Mouse (Mus musculus) liver, embryonic 11.5 days (tissue): ENCODE measurements at regions not wholly inside any gene's neighbourhood (a gene's known extent, or its start where the extent isn't known, plus 50 kb on each side); places are given as distances from the start of the nearest gene placed in this dataset.

Experiments used
- ATAC-seq: fragments of 200-750 bp; cut with Nextera tagmentation; replicated peaks from 2 replicates; pipeline ENCODE4 v1.8.0; 2017; ENCODE audit warnings: moderate number of reproducible peaks, mild to moderate bottlenecking, moderate TSS enrichment, moderate library complexity; ENCODE audit not compliant: low FRiP score
- DNase-seq: peaks from one replicate; pipeline ENCODE4 v3.0.0-alpha.2; 2017; ENCODE audit warnings: low spot score
- H3K27ac ChIP-seq: fragments of 300-500 bp; sonication (generic); 2 replicates; pipeline ENCODE4 v1.5.1; 2014; ENCODE audit warnings: mild to moderate bottlenecking, low read depth, low read length, control low read depth
- H3K27me3 ChIP-seq: fragments of 300-500 bp; sonication (generic); replicated peaks from 2 replicates; pipeline ENCODE4 v1.6.1; 2014; ENCODE audit warnings: low read length, mixed read lengths; ENCODE audit not compliant: control insufficient read depth, insufficient read depth
- H3K36me3 ChIP-seq: fragments of 300-500 bp; sonication (generic); 2 replicates; pipeline ENCODE4 v1.6.1; 2014; ENCODE audit warnings: mild to moderate bottlenecking, low read length, moderate library complexity, mixed read lengths; ENCODE audit not compliant: control insufficient read depth, insufficient read depth
- H3K4me1 ChIP-seq: fragments of 300-500 bp; sonication (generic); replicated peaks from 2 replicates; pipeline ENCODE4 v1.6.1; 2014; ENCODE audit warnings: low read length, mixed read lengths; ENCODE audit not compliant: control insufficient read depth, insufficient read depth
- H3K4me2 ChIP-seq: fragments of 300-500 bp; sonication (generic); 2 replicates; pipeline ENCODE4 v1.6.1; 2014; ENCODE audit warnings: mild to moderate bottlenecking, control low read depth, moderate library complexity
- H3K4me3 ChIP-seq: fragments of 300-500 bp; sonication (generic); 2 replicates; pipeline ENCODE4 v1.5.1; 2014; ENCODE audit warnings: low read depth, low read length, control low read depth
- H3K9ac ChIP-seq: fragments of 300-500 bp; sonication (generic); 2 replicates; pipeline ENCODE4 v1.6.1; 2014; ENCODE audit warnings: low read depth, low read length, control low read depth
- H3K9me3 ChIP-seq: fragments of 300-500 bp; sonication (generic); 2 replicates; pipeline ENCODE4 v1.6.1; 2016; ENCODE audit warnings: low read length, inconsistent platforms, mixed read lengths; ENCODE audit not compliant: control insufficient read depth
- WGBS: fragments of 180-500 bp; shearing (Covaris S2); extraction: QIAGEN DNeasy Blood & Tissue Kit; methylation state at CpG from one replicate; pipeline ENCODE4 v1.1.7; 2014; 5-methylcytosine and 5-hydroxymethylcytosine counted together

GRCm38 (mm10) chr3:70309304-70309703, 301.9 kb downstream of the Otol1 start:
- WGBS, result 80% methylated on average over 4 of the region's 4 CpGs

GRCm38 (mm10) chr3:70311055-70311454, 303.6 kb downstream of the Otol1 start:
- no peak overlapping the region for H3K4me2 ChIP-seq
- H3K9me3 ChIP-seq, result no peaks in the 10 kb centered on the region
- H3K27ac ChIP-seq, result no peak overlapping the region
- DNase-seq, result no peak
- ATAC-seq, result no peak
- no peak overlapping the region for H3K9ac ChIP-seq
- no peaks in the 10 kb centered on the region for H3K27me3 ChIP-seq
- no peaks in the 10 kb centered on the region for H3K36me3 ChIP-seq
- no peaks in the 10 kb centered on the region for H3K4me1 ChIP-seq
- H3K4me3 ChIP-seq, result no peak overlapping the region

More at GRCm38 (mm10) chr3:70309304-70309703, 301.9 kb downstream of the Otol1 start:
- Histone ChIP-seq H3K27me3 (no peaks in the 10 kb centered on the region), H3K27ac (no peak overlapping the region), H3K9ac (no peak overlapping the region), H3K9me3 (no peaks in the 10 kb centered on the region), H3K4me1 (no peaks in the 10 kb centered on the region), H3K36me3 (no peaks in the 10 kb centered on the region), H3K4me3 (no peak overlapping the region), H3K4me2 (no peak overlapping the region)
- DNase-seq (no peak), ATAC-seq (no peak)

- no peaks in the 10 kb centered on the region for H3K36me3 ChIP-seq
- H3K4me2 ChIP-seq, result no peak overlapping the region
- no peaks in the 10 kb centered on the region for H3K9me3 ChIP-seq
- DNase-seq (no peak), ATAC-seq (no peak)
- H3K4me1 ChIP-seq, result no peaks in the 10 kb centered on the region
- H3K27ac ChIP-seq, result no peak overlapping the region
- H3K4me3 ChIP-seq, result no peak overlapping the region
- 87% methylated on average over 3 of the region's 3 CpGs for WGBS
- no peaks in the 10 kb centered on the region for H3K27me3 ChIP-seq
- no peak overlapping the region for H3K9ac ChIP-seq
Observed at GRCm38 (mm10) chr3:70312034-70312433, 304.6 kb downstream of the Otol1 start.

GRCm38 (mm10) chr3:70313119-70313868, 305.9 kb downstream of the Otol1 start:
- H3K9ac ChIP-seq, result no peak overlapping the region
- ATAC-seq, result no peak
- no peak overlapping the region for H3K4me3 ChIP-seq
- H3K27me3 ChIP-seq, result no peaks in the 10 kb centered on the region
- no peak overlapping the region for H3K4me2 ChIP-seq
- DNase-seq, result no peak
- no peak overlapping the region for H3K27ac ChIP-seq
- WGBS, result 74% methylated on average over 7 of the region's 7 CpGs
- H3K9me3 ChIP-seq, result no peaks in the 10 kb centered on the region
- no peaks in the 10 kb centered on the region for H3K4me1 ChIP-seq
- no peaks in the 10 kb centered on the region for H3K36me3 ChIP-seq

GRCm38 (mm10) chr3:70314239-70314638, 306.8 kb downstream of the Otol1 start:
- Histone ChIP-seq H3K4me3 (no peak overlapping the region), H3K27ac (no peak overlapping the region)

GRCm38 (mm10) chr3:70318377-70318776, 311.0 kb downstream of the Otol1 start:
- Histone ChIP-seq H3K4me2 (no peak overlapping the region), H3K9me3 (no peaks in the 10 kb centered on the region), H3K4me3 (no peak overlapping the region), H3K4me1 (no peaks in the 10 kb centered on the region), H3K27ac (no peak overlapping the region), H3K27me3 (no peaks in the 10 kb centered on the region), H3K36me3 (no peaks in the 10 kb centered on the region), H3K9ac (no peak overlapping the region)
- ATAC-seq (no peak), DNase-seq (no peak)
- 75% methylated on average over 2 of the region's 2 CpGs for WGBS

More at GRCm38 (mm10) chr3:70314239-70314638, 306.8 kb downstream of the Otol1 start:
- WGBS, result 70% methylated on average over 4 of the region's 4 CpGs
- Histone ChIP-seq H3K9ac (no peak overlapping the region), H3K4me1 (no peaks in the 10 kb centered on the region), H3K27me3 (no peaks in the 10 kb centered on the region), H3K9me3 (no peaks in the 10 kb centered on the region), H3K36me3 (no peaks in the 10 kb centered on the region), H3K4me2 (no peak overlapping the region)
- DNase-seq, result no peak
- no peak for ATAC-seq

- Histone ChIP-seq H3K9me3 (no peaks in the 10 kb centered on the region), H3K4me1 (no peaks in the 10 kb centered on the region), H3K4me3 (no peak overlapping the region), H3K27ac (no peak overlapping the region), H3K36me3 (no peaks in the 10 kb centered on the region), H3K9ac (no peak overlapping the region), H3K4me2 (no peak overlapping the region), H3K27me3 (no peaks in the 10 kb centered on the region)
- DNase-seq (no peak), ATAC-seq (no peak)
- WGBS, result 81% methylated on average over 3 of the region's 3 CpGs
Observed at GRCm38 (mm10) chr3:70319139-70319538, 311.7 kb downstream of the Otol1 start.

- H3K4me1 ChIP-seq, result no peaks in the 10 kb centered on the region
Observed at GRCm38 (mm10) chr3:70321161-70321657, 313.8 kb downstream of the Otol1 start.

GRCm38 (mm10) chr3:70324692-70325091, 317.3 kb downstream of the Otol1 start:
- H3K4me2 ChIP-seq, result no peak overlapping the region
- H3K36me3 ChIP-seq, result no peaks in the 10 kb centered on the region
- ATAC-seq (no peak), DNase-seq (no peak)
- WGBS, result 76% methylated on average over 2 of the region's 2 CpGs
- no peak overlapping the region for H3K27ac ChIP-seq
- no peak overlapping the region for H3K9ac ChIP-seq
- H3K27me3 ChIP-seq, result no peaks in the 10 kb centered on the region
- H3K9me3 ChIP-seq, result no peaks in the 10 kb centered on the region
- no peak overlapping the region for H3K4me3 ChIP-seq
- H3K4me1 ChIP-seq, result no peaks in the 10 kb centered on the region

More at GRCm38 (mm10) chr3:70321161-70321657, 313.8 kb downstream of the Otol1 start:
- Histone ChIP-seq H3K27ac (no peak overlapping the region), H3K4me2 (no peak overlapping the region), H3K36me3 (no peaks in the 10 kb centered on the region), H3K9me3 (no peaks in the 10 kb centered on the region), H3K4me3 (no peak overlapping the region), H3K9ac (no peak overlapping the region), H3K27me3 (no peaks in the 10 kb centered on the region)
- DNase-seq (no peak), ATAC-seq (no peak)
